Mouse (Mus musculus): ENCODE measurements around the gene Prlr.

- no peak for TF ChIP-seq GATA1 (IDR thresholded peaks at IDR 0.05; ENCODE audit: borderline replicate concordance, low read length)
- TF ChIP-seq GATA2 (IDR thresholded peaks at IDR 0.05; ENCODE audit: borderline replicate concordance, low read depth, low read length) = no peak
- no peak for TF ChIP-seq CTCF (IDR thresholded peaks at IDR 0.05; ENCODE audit: low read depth, low read length)
These were observed 35.0 kb downstream of the Prlr start for GRCm38 (mm10) chr15:10211992-10212391.

Data from G1E (cell line).